Mouse (Mus musculus): ENCODE results near the gene Igf1r.

DNA sequence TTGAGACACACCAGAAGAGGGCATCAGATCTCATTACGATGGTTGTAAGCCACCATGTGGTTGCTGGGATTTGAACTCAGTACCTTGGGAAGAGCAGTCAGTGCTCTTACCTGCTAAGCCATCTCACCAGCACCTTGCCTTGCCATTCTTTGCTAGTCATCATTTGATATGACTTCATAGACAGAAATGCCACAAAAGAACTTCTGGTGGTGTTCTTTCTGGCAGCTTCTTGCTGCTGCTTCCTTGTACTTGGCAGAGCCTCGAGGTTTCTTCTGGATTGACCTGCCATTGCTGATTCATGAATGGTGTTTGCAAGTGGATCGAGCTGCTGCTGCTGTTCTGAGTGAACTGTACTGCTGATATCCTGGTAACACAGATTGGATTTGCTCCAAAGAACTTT, 298.3 kb downstream of the Igf1r start:
- TF ChIP-seq CTCF (IDR thresholded peaks at IDR 0.05; ENCODE audit: low read depth, low read length) (no peak), GATA1 (IDR thresholded peaks at IDR 0.05; ENCODE audit: borderline replicate concordance, low read length) (no peak)
